Mouse (Mus musculus): ENCODE data around the gene Rgsl1. TPM values are rescaled to one million over a fixed set of nuclear protein-coding genes. Genes with fewer than 3 reads are reported as not detected.
A peak's percentile ranks its signal among the peaks of the same experiment; 100 is the strongest.
"Not testable (repeated sequence)": the region's sequence is repeated elsewhere in the genome, so short reads cannot be mapped to it uniquely, and the experiment has no call there.

Gene Rgsl1
- polyA plus RNA-seq, 1 experiment: not detected

GRCm38 (mm10) chr1:153778205-153778604, 65.7 kb downstream of the Rgsl1 start:
- WGBS: 93% methylated on average over 10 of the region's 10 CpGs
- Histone ChIP-seq H3K36me3 (ENCODE audit: control insufficient read depth, insufficient read depth, low read length) (no peaks in the 10 kb centered on the region), H3K27ac (ENCODE audit: insufficient read depth, low read depth, low read length) (no peak overlapping the region), H3K4me1 (ENCODE audit: control insufficient read depth, insufficient read depth, low read length) (no peaks in the 10 kb centered on the region), H3K4me3 (ENCODE audit: insufficient read depth, low read depth, low read length) (no peak overlapping the region), H3K27me3 (replicated peaks; ENCODE audit: control insufficient read depth, insufficient read depth, low read length) (no peaks in the 10 kb centered on the region)
- no peak for TF ChIP-seq CTCF (conservative IDR thresholded peaks at IDR 0.05; ENCODE audit: insufficient read depth, insufficient read length, low read depth, low read length)
- TF ChIP-seq POLR2A (IDR thresholded peaks at IDR 0.05; ENCODE audit: low read depth, low read length): no peak
- no peak for DNase-seq

- 94% methylated on average over 7 of the region's 7 CpGs for WGBS
- no peak for DNase-seq
- TF ChIP-seq CTCF (conservative IDR thresholded peaks at IDR 0.05; ENCODE audit: insufficient read depth, insufficient read length, low read depth, low read length): no peak
- TF ChIP-seq POLR2A (IDR thresholded peaks at IDR 0.05; ENCODE audit: low read depth, low read length): no peak
Observed at GRCm38 (mm10) chr1:153776257-153776656, 67.7 kb downstream of the Rgsl1 start.

GRCm38 (mm10) chr1:153775174-153775573, 68.8 kb downstream of the Rgsl1 start:
- Histone ChIP-seq H3K4me3 (ENCODE audit: insufficient read depth, low read depth, low read length) (no peak overlapping the region), H3K27ac (ENCODE audit: insufficient read depth, low read depth, low read length) (no peak overlapping the region), H3K27me3 (replicated peaks; ENCODE audit: control insufficient read depth, insufficient read depth, low read length) (no peaks in the 10 kb centered on the region), H3K36me3 (ENCODE audit: control insufficient read depth, insufficient read depth, low read length) (no peaks in the 10 kb centered on the region), H3K4me1 (ENCODE audit: control insufficient read depth, insufficient read depth, low read length) (no peaks in the 10 kb centered on the region)
- 67% methylated on average over 6 of the region's 6 CpGs for WGBS
- DNase-seq: no peak
- no peak for TF ChIP-seq POLR2A (IDR thresholded peaks at IDR 0.05; ENCODE audit: low read depth, low read length)

More at GRCm38 (mm10) chr1:153776257-153776656, 67.7 kb downstream of the Rgsl1 start:
- no peaks in the 10 kb centered on the region for H3K36me3 ChIP-seq (ENCODE audit: control insufficient read depth, insufficient read depth, low read length)
- H3K27ac ChIP-seq (ENCODE audit: insufficient read depth, low read depth, low read length): no peak overlapping the region
- no peaks in the 10 kb centered on the region for H3K27me3 ChIP-seq (replicated peaks; ENCODE audit: control insufficient read depth, insufficient read depth, low read length)
- no peaks in the 10 kb centered on the region for H3K4me1 ChIP-seq (ENCODE audit: control insufficient read depth, insufficient read depth, low read length)
- H3K4me3 ChIP-seq (ENCODE audit: insufficient read depth, low read depth, low read length): no peak overlapping the region

GRCm38 (mm10) chr1:153770776-153771167, 73.2 kb downstream of the Rgsl1 start:
- Histone ChIP-seq H3K27me3 (replicated peaks; ENCODE audit: control insufficient read depth, insufficient read depth, low read length) (no peaks in the 10 kb centered on the region), H3K36me3 (ENCODE audit: control insufficient read depth, insufficient read depth, low read length) (no peaks in the 10 kb centered on the region), H3K4me1 (ENCODE audit: control insufficient read depth, insufficient read depth, low read length) (no peaks in the 10 kb centered on the region), H3K4me3 (ENCODE audit: insufficient read depth, low read depth, low read length) (no peak overlapping the region), H3K27ac (ENCODE audit: insufficient read depth, low read depth, low read length) (no peak overlapping the region)
- DNase-seq: peak; percentile 16
- TF ChIP-seq CTCF (conservative IDR thresholded peaks at IDR 0.05; ENCODE audit: insufficient read depth, insufficient read length, low read depth, low read length): no peak
- no peak for TF ChIP-seq POLR2A (IDR thresholded peaks at IDR 0.05; ENCODE audit: low read depth, low read length)
- WGBS: 100% methylated on average over 1 of the region's 1 CpGs

GRCm38 (mm10) chr1:153769998-153770775, 73.8 kb downstream of the Rgsl1 start:
- Histone ChIP-seq H3K36me3 (ENCODE audit: control insufficient read depth, insufficient read depth, low read length) (no peaks in the 10 kb centered on the region), H3K4me3 (ENCODE audit: insufficient read depth, low read depth, low read length) (no peak overlapping the region), H3K27me3 (replicated peaks; ENCODE audit: control insufficient read depth, insufficient read depth, low read length) (no peaks in the 10 kb centered on the region), H3K27ac (ENCODE audit: insufficient read depth, low read depth, low read length) (no peak overlapping the region), H3K4me1 (ENCODE audit: control insufficient read depth, insufficient read depth, low read length) (no peaks in the 10 kb centered on the region)
- TF ChIP-seq POLR2A (IDR thresholded peaks at IDR 0.05; ENCODE audit: low read depth, low read length) (no peak), CTCF (conservative IDR thresholded peaks at IDR 0.05; ENCODE audit: insufficient read depth, insufficient read length, low read depth, low read length) (no peak)
- DNase-seq: peak; percentile 16
- 79% methylated on average over 10 of the region's 10 CpGs for WGBS

GRCm38 (mm10) chr1:153769571-153769970, 74.4 kb downstream of the Rgsl1 start:
- H3K27me3 ChIP-seq (replicated peaks; ENCODE audit: control insufficient read depth, insufficient read depth, low read length); H3K36me3 ChIP-seq (ENCODE audit: control insufficient read depth, insufficient read depth, low read length); DNase-seq; H3K4me3 ChIP-seq (ENCODE audit: insufficient read depth, low read depth, low read length); H3K4me1 ChIP-seq (ENCODE audit: control insufficient read depth, insufficient read depth, low read length); H3K27ac ChIP-seq (ENCODE audit: insufficient read depth, low read depth, low read length): not testable (repeated sequence)
- WGBS: 64% methylated on average over 6 of the region's 6 CpGs

GRCm38 (mm10) chr1:153768465-153768864, 75.5 kb downstream of the Rgsl1 start:
- TF ChIP-seq CTCF (conservative IDR thresholded peaks at IDR 0.05; ENCODE audit: insufficient read depth, insufficient read length, low read depth, low read length) (no peak), POLR2A (IDR thresholded peaks at IDR 0.05; ENCODE audit: low read depth, low read length) (no peak)
- Histone ChIP-seq H3K4me1 (ENCODE audit: control insufficient read depth, insufficient read depth, low read length) (no peaks in the 10 kb centered on the region), H3K27me3 (replicated peaks; ENCODE audit: control insufficient read depth, insufficient read depth, low read length) (no peaks in the 10 kb centered on the region), H3K4me3 (ENCODE audit: insufficient read depth, low read depth, low read length) (no peak overlapping the region), H3K36me3 (ENCODE audit: control insufficient read depth, insufficient read depth, low read length) (no peaks in the 10 kb centered on the region), H3K27ac (ENCODE audit: insufficient read depth, low read depth, low read length) (no peak overlapping the region)
- no peak for DNase-seq
- 78% methylated on average over 5 of the region's 5 CpGs for WGBS
